ENCODE assay signal across 15 mouse cellular contexts in the genomic region with DNA sequence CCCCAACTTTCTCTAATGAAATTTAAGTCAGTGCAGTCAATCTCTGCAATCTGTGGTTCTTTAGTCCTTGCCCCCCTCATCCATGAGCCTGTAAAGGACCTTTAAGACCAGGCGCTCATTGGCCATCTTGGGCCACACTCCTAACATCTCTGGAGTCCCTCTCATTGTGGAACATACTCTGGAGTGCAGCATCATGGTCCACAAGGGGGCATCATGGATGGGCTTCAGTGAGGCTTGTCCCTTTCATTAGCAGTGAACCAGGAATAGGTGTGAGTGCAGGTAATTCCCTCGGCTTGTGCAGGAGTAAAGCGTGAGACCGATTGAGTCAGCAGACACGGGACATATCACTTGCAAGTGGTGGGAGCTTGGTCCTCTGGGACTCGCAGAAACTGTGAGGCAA.
DNase-seq lines count a peak whose midpoint lies in the region; ATAC-seq and TF ChIP-seq lines count a peak whose summit lies in the region.
"Had no signal": no experiment of that assay in that cellular context is flagged by ENCODE, and none has a peak within 500 bp of the region (broad histone marks: within the 10 kb centered on the region; RNA-seq: fewer than 3 reads in every experiment).

No protein-coding gene starts in this region.

- no peaks in the 10 kb centered on the region; the same call in 1 of the 2 replicates for H3K4me1 ChIP-seq in hindbrain, postnatal 0 days (ENCODE audit: insufficient read depth, low read length)
- H3K4me1 ChIP-seq in hindbrain, embryonic 16.5 days (ENCODE audit: control insufficient read depth, insufficient read depth, low read depth, low read length) = no peaks in the 10 kb centered on the region
- no peaks in the 10 kb centered on the region for H3K4me1 ChIP-seq in liver, embryonic 14.5 days (replicated peaks; ENCODE audit: control insufficient read depth in 2 of 2, insufficient read depth in 2 of 2, low read length in 1 of 2)
- H3K4me1 ChIP-seq in liver, embryonic 11.5 days (replicated peaks; ENCODE audit: control insufficient read depth, insufficient read depth, low read length) = no peaks in the 10 kb centered on the region
- H3K4me1 ChIP-seq in ES-Bruce4 (ENCODE audit: control insufficient read depth, insufficient read depth, low read length) = no peaks in the 10 kb centered on the region
- no peaks in the 10 kb centered on the region; the same call in 1 of the 2 replicates for H3K4me1 ChIP-seq in kidney, postnatal 0 days (replicated peaks; ENCODE audit: insufficient read depth, low read length)
- H3K4me1 ChIP-seq: lung, embryonic 15.5 days had no signal

- H3K4me3 ChIP-seq in hindbrain, postnatal 0 days (ENCODE audit: low read length) = no peak overlapping the region
- no peak overlapping the region for H3K4me3 ChIP-seq in hindbrain, embryonic 16.5 days (ENCODE audit: low read length)
- H3K4me3 ChIP-seq in liver, embryonic 14.5 days (ENCODE audit: insufficient read depth in 1 of 2, low read depth in 2 of 2, low read length in 2 of 2) = no peak overlapping the region
- H3K4me3 ChIP-seq in liver, embryonic 11.5 days (ENCODE audit: low read depth, low read length) = no peak overlapping the region
- H3K4me3 ChIP-seq in ES-Bruce4 (ENCODE audit: low read depth, low read length) = no peak overlapping the region
- no peak overlapping the region for H3K4me3 ChIP-seq in kidney, postnatal 0 days (replicated peaks; ENCODE audit: low read depth, low read length)
- H3K4me3 ChIP-seq: forebrain, embryonic 12.5 days; limb, embryonic 13.5 days; lung, embryonic 15.5 days had no signal

- H3K27me3 ChIP-seq in hindbrain, postnatal 0 days (ENCODE audit: insufficient read depth, low read length) = no peaks in the 10 kb centered on the region
- no peaks in the 10 kb centered on the region for H3K27me3 ChIP-seq in hindbrain, embryonic 16.5 days (replicated peaks; ENCODE audit: control insufficient read depth, insufficient read depth, low read length)
- H3K27me3 ChIP-seq in liver, embryonic 14.5 days (ENCODE audit: control insufficient read depth, insufficient read depth, low read length) = no peaks in the 10 kb centered on the region
- no peaks in the 10 kb centered on the region for H3K27me3 ChIP-seq in liver, embryonic 11.5 days (replicated peaks; ENCODE audit: control insufficient read depth, insufficient read depth, low read length)
- H3K27me3 ChIP-seq in ES-Bruce4 (ENCODE audit: control insufficient read depth, insufficient read depth, low read length, poor library complexity, severe bottlenecking) = no peaks in the 10 kb centered on the region
- H3K27me3 ChIP-seq in kidney, postnatal 0 days (ENCODE audit: insufficient read depth, low read length) = no peaks in the 10 kb centered on the region
- H3K27me3 ChIP-seq: forebrain, embryonic 12.5 days had no signal

- no peak overlapping the region for H3K27ac ChIP-seq in hindbrain, postnatal 0 days
- H3K27ac ChIP-seq in hindbrain, embryonic 16.5 days (ENCODE audit: low read depth, low read length) = no peak overlapping the region
- H3K27ac ChIP-seq in liver, embryonic 14.5 days = no peak overlapping the region
- H3K27ac ChIP-seq in liver, embryonic 11.5 days (ENCODE audit: low read depth, low read length) = no peak overlapping the region
- H3K27ac ChIP-seq in ES-Bruce4 (ENCODE audit: insufficient read depth, low read length) = no peak overlapping the region
- H3K27ac ChIP-seq in kidney, postnatal 0 days = no peak overlapping the region
- H3K27ac ChIP-seq: forebrain, embryonic 12.5 days; limb, embryonic 13.5 days; lung, embryonic 15.5 days had no signal

- WGBS in hindbrain, postnatal 0 days = 88% methylated on average over 6 of the region's 6 CpGs
- WGBS in hindbrain, embryonic 16.5 days = 87% methylated on average over 6 of the region's 6 CpGs
- WGBS in liver, embryonic 14.5 days (ENCODE audit: insufficient replicate concordance) = 65% methylated on average over 6 of the region's 6 CpGs
- WGBS in liver, embryonic 11.5 days = 76% methylated on average over 6 of the region's 6 CpGs
- 78% methylated on average over 6 of the region's 6 CpGs for WGBS in kidney, postnatal 0 days

- peak; percentile 53 for TF ChIP-seq CTCF in hindbrain, postnatal 0 days (IDR thresholded peaks at IDR 0.05; ENCODE audit: low read depth)
- TF ChIP-seq CTCF in liver, embryonic 14.5 days (IDR thresholded peaks at IDR 0.05; ENCODE audit: low read depth) = peak; percentile 36; the same call in 1 of the 2 replicates
- peak; percentile 7 for TF ChIP-seq CTCF in ES-Bruce4 (IDR thresholded peaks at IDR 0.05; ENCODE audit: low read depth, low read length)
- TF ChIP-seq CTCF in kidney, postnatal 0 days (IDR thresholded peaks at IDR 0.05; ENCODE audit: low read depth) = peak; percentile 64

- H3K4me2 ChIP-seq in hindbrain, postnatal 0 days (ENCODE audit: low read depth, low read length) = no peak overlapping the region
- H3K4me2 ChIP-seq in hindbrain, embryonic 16.5 days (ENCODE audit: low read length) = no peak overlapping the region
- no peak overlapping the region for H3K4me2 ChIP-seq in liver, embryonic 14.5 days (ENCODE audit: low read depth)
- no peak overlapping the region for H3K4me2 ChIP-seq in liver, embryonic 11.5 days
- H3K4me2 ChIP-seq in kidney, postnatal 0 days (ENCODE audit: low read length) = no peak overlapping the region
- H3K4me2 ChIP-seq: forebrain, embryonic 12.5 days; limb, embryonic 13.5 days; lung, embryonic 15.5 days had no signal

- TF ChIP-seq EP300 in liver, embryonic 14.5 days (IDR thresholded peaks at IDR 0.05; ENCODE audit: low read depth) = no peak
- TF ChIP-seq EP300 in ES-Bruce4 (IDR thresholded peaks at IDR 0.05; ENCODE audit: insufficient read depth, low read depth, low read length) = no peak

- ATAC-seq in hindbrain, postnatal 0 days = no peak
- no peak for ATAC-seq in hindbrain, embryonic 16.5 days
- ATAC-seq in liver, embryonic 14.5 days (ENCODE audit: insufficient read depth) = no peak
- ATAC-seq in liver, embryonic 11.5 days (replicated peaks; ENCODE audit: low FRiP score) = no peak
- ATAC-seq in kidney, postnatal 0 days (replicated peaks; ENCODE audit: low FRiP score, low read depth) = no peak

- DNase-seq in hindbrain, postnatal 0 days (ENCODE audit: low spot score) = no peak
- no peak for DNase-seq in liver, embryonic 14.5 days (ENCODE audit: low read depth in 3 of 3, low spot score in 3 of 3)
- DNase-seq in liver, embryonic 11.5 days (ENCODE audit: low spot score) = no peak
- DNase-seq in kidney, postnatal 0 days (ENCODE audit: low spot score) = peak; percentile 10
- no peak for DNase-seq in cerebellum, adult 8-10 months
- DNase-seq in cerebellum, adult 11-12 months = no peak
- DNase-seq: adrenal gland, postnatal 36 days; B cell, adult 2 months; cerebellum, adult 9-11 months; embryo, embryonic 11 days had no signal

- H3K36me3 ChIP-seq in hindbrain, postnatal 0 days (ENCODE audit: insufficient read depth, low read length) = no peaks in the 10 kb centered on the region
- H3K36me3 ChIP-seq in hindbrain, embryonic 16.5 days (ENCODE audit: control insufficient read depth, insufficient read depth, low read length) = no peaks in the 10 kb centered on the region
- H3K36me3 ChIP-seq in liver, embryonic 14.5 days (replicated peaks; ENCODE audit: control insufficient read depth, insufficient read depth, low read depth) = no peaks in the 10 kb centered on the region
- no peaks in the 10 kb centered on the region for H3K36me3 ChIP-seq in liver, embryonic 11.5 days (ENCODE audit: control insufficient read depth, insufficient read depth, low read length)
- no peaks in the 10 kb centered on the region for H3K36me3 ChIP-seq in ES-Bruce4 (ENCODE audit: control insufficient read depth, insufficient read depth, low read length, poor library complexity, severe bottlenecking)
- no peaks in the 10 kb centered on the region for H3K36me3 ChIP-seq in kidney, postnatal 0 days (ENCODE audit: insufficient read depth, low read length)
- H3K36me3 ChIP-seq: forebrain, embryonic 12.5 days; limb, embryonic 13.5 days; lung, embryonic 15.5 days had no signal

- no peaks in the 10 kb centered on the region for H3K9me3 ChIP-seq in hindbrain, postnatal 0 days (ENCODE audit: low read length)
- H3K9me3 ChIP-seq in hindbrain, embryonic 16.5 days (ENCODE audit: control insufficient read depth, low read length) = no peaks in the 10 kb centered on the region
- H3K9me3 ChIP-seq in liver, embryonic 14.5 days (ENCODE audit: control insufficient read depth, low read length) = no peaks in the 10 kb centered on the region
- H3K9me3 ChIP-seq in liver, embryonic 11.5 days (ENCODE audit: control insufficient read depth, low read length) = no peaks in the 10 kb centered on the region
- H3K9me3 ChIP-seq in ES-Bruce4 (replicated peaks; ENCODE audit: control insufficient read depth, insufficient read depth, low read length, poor library complexity, severe bottlenecking) = no peaks in the 10 kb centered on the region
- H3K9me3 ChIP-seq in kidney, postnatal 0 days (replicated peaks; ENCODE audit: low read length) = no peaks in the 10 kb centered on the region
- H3K9me3 ChIP-seq: forebrain, embryonic 12.5 days; limb, embryonic 13.5 days; lung, embryonic 15.5 days had no signal

- no peak overlapping the region for H3K9ac ChIP-seq in hindbrain, postnatal 0 days (replicated peaks; ENCODE audit: low read length)
- no peak overlapping the region for H3K9ac ChIP-seq in hindbrain, embryonic 16.5 days (ENCODE audit: low read depth, low read length)
- H3K9ac ChIP-seq in liver, embryonic 14.5 days (replicated peaks) = no peak overlapping the region
- H3K9ac ChIP-seq in liver, embryonic 11.5 days (ENCODE audit: low read depth, low read length) = no peak overlapping the region
- no peak overlapping the region for H3K9ac ChIP-seq in ES-Bruce4 (ENCODE audit: low read depth, poor library complexity, severe bottlenecking)
- no peak overlapping the region for H3K9ac ChIP-seq in kidney, postnatal 0 days (ENCODE audit: low read depth, low read length)
- H3K9ac ChIP-seq: forebrain, embryonic 12.5 days; limb, embryonic 13.5 days; lung, embryonic 15.5 days had no signal

- no peak for TF ChIP-seq POLR2A in ES-Bruce4 (IDR thresholded peaks at IDR 0.05; ENCODE audit: insufficient read depth, low read length)

Comparison
In these comparisons a context has a peak if more than half of its experiments do, and no peak if none do; other contexts are left out.
1. CTCF ChIP-seq: peak in every context shown above with its lines; median percentile 64 in kidney, postnatal 0 days; 53 in hindbrain, postnatal 0 days; 36 in liver, embryonic 14.5 days; 7 in ES-Bruce4.